Mouse (Mus musculus): ENCODE results near the gene Fbxw5.
A peak's percentile ranks its signal among the peaks of the same experiment; 100 is the strongest.

Fbxw5 gene

GRCm38 (mm10) chr2:25477967-25478675, 22.4 kb upstream of the Fbxw5 start:
- DNase-seq (ENCODE audit: low spot score): no peak

GRCm38 (mm10) chr2:25479551-25480311, 20.8 kb upstream of the Fbxw5 start:
- DNase-seq (ENCODE audit: low spot score): no peak

GRCm38 (mm10) chr2:25480541-25480940, 20.0 kb upstream of the Fbxw5 start:
- no peak for DNase-seq (ENCODE audit: low spot score)

DNA sequence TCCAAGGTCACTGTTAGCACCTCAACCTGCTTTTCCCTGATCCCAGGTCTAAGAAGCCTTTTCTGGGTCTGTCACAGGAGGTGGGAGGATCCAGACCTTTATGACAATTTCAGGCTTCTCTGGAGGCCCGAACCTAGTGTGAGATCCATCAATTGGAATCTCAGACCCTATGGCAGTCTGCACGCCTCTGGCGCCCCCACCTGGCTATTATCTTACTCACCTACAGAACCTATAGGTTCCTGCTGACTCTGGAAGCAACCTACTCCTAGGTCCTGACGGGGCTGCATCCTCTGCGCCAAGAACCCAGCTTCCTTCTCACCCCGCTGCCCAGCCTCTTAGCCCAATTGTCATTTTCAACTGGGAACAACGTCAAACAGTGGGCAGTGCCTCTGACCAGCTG, 17.6 kb upstream of the Fbxw5 start:
- peak; percentile 34 for DNase-seq (ENCODE audit: low spot score)

GRCm38 (mm10) chr2:25484901-25485647, 15.5 kb upstream of the Fbxw5 start:
- no peak for DNase-seq (ENCODE audit: low spot score)

DNA sequence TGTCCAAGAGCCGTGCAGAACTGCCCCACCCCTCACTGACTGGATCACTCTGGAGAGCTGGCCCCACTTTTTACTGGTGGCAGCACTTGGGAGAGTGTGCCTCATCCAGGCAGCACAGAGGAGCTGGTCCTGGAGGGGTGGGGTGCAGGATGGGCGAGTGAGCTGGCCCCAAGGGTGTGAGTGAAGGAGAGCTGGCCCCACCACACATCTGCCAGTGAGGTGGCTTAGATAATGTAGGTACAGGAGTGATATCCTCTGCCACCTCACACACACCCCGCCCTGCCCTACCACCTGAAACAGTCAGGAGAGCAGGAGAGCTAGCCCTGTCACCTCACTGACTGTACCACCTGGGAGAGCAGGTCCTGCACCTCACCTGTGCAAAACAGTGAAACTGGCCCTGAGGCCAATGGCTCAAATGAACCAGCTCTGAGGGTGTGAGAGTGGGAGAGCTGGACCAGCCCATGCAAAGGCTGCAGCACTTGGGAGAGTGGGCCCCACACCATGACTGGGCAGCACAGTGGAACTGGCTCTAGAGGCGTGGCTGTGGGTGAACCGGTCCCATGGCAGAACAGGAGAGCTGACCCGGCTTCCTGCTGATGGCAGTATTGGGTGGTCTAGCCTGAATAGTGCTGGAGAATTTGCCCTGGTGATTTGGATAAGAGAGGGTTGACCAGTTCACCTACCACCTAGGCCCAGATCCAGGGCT, 12.4 kb upstream of the Fbxw5 start:
- DNase-seq (ENCODE audit: low spot score): no peak

GRCm38 (mm10) chr2:25488671-25489068, 11.9 kb upstream of the Fbxw5 start:
- DNase-seq (ENCODE audit: low spot score): no peak

GRCm38 (mm10) chr2:25492988-25493387, 7.6 kb upstream of the Fbxw5 start:
- no peak for DNase-seq (ENCODE audit: low spot score)

- DNase-seq (ENCODE audit: low spot score): no peak
Measured at GRCm38 (mm10) chr2:25493476-25493961, 7.0 kb upstream of the Fbxw5 start, which contains the start of gene Lcn12. Gene Lcn12 (minus strand): TSS chr2:25493911.

- peak; percentile 18 for DNase-seq (ENCODE audit: low spot score)
Measured at GRCm38 (mm10) chr2:25496462-25496861, 4.1 kb upstream of the Fbxw5 start.

DNA sequence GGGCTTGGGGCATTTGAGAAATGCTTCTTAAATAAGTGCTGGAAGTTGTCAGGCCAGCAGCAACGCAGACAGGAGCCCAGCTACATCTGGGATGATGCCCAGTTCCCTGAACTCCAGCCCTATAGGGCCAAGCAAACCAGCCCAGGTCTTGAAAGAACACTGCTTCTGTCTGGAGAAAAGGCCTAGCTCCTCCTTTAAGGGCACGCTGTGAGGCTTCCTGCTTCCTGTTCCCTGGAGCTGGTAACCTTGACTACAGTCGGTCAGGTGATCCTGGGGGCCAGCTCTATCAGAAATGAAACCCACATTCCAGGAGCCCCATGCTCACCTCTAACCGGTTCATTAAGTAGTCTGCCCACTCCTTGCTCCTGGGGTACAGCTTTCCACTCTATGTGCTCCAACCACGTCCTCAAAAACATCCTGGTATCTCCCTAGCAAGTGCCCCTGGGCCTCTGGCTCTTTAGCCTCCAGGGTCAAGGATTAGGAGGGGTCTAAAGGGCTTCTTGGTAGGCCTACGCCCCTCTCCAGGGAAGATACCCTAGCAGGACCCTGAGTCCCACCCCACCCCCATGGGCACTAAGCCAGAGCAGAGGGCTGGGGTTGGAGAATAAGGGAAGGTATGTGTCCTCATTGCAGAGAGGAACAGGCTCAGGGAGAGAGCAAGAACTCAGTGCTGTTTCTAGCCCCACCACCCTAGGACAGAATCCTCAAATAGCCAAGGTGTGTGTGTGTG, 2.5 kb upstream of the Fbxw5 start:
- DNase-seq (ENCODE audit: low spot score): no peak

- DNase-seq (ENCODE audit: low spot score): no peak
Measured at GRCm38 (mm10) chr2:25498622-25499478, 1.7 kb upstream of the Fbxw5 start.

DNA sequence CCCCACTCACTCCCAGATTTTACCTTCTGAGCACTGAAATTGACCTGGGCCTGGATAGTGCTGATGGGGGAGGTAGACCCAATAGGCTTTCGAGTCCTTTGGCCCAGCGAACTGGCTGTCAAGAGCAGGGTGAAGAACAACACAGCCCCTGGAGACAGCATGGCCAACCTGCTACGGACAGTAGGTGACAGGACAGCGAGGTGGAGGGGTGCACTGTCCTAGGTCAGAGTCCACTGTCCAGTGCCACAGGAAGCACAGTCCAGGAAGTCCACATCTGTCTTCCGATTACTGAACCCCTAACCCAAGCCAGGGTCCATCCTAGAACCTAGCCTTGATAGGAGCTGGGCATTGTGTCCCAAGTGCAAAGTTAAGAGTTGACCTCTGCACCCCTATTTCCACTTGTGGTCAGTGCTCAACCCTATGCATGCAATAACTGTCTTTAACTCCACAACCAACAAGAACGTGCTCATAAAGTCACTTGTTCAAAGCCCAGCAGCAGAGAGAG, 427 bp upstream of the Fbxw5 start:
- DNase-seq (ENCODE audit: low spot score): no peak

DNA sequence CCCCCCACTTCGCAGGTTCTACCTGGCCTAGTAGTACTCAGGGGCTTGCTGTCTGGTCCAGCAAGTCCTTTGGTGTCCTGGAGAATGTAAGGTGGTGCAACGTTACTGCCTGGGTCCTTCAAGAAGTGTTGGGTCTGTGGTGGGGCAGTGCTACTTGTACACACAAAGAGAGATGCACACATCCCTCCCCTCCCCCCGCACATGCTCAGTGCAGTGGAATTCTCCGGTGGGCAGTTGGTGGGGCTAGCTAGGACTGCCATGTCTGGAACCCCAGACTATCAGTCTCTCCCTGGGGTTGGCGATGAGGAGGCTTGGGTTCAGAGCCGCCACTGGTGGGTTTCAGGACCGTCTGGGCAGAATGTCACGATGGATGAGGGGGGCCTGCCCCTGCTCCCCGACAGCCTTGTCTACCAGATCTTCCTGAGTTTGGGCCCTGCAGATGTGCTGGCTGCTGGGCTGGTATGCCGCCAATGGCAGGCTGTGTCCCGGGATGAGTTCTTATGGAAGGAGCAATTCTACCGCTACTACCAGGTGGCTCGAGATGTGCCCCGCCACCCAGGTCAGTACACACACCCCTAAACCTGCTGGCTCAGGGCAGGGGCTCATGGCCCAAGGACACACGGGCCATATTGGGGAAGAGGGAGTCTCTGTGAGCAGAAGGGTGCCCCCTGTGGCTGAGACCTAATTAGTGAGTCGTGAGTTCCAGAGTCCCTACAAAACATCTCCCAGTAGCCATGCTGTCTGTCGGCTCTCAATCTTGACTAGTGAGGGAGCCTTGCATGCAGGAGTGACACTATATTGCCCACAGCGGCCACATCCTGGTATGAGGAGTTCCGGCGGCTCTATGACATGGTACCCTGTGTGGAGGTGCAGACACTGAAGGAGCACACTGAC, 1.3 kb downstream of the Fbxw5 start, which contains the start of gene C8g:
Gene C8g, minus strand, starts transcription at position 127 of the 894 bp plus-strand sequence.
- no peak for DNase-seq (ENCODE audit: low spot score)

- no peak for DNase-seq (ENCODE audit: low spot score)
Measured at GRCm38 (mm10) chr2:25502726-25503125, 2.2 kb downstream of the Fbxw5 start.

DNA sequence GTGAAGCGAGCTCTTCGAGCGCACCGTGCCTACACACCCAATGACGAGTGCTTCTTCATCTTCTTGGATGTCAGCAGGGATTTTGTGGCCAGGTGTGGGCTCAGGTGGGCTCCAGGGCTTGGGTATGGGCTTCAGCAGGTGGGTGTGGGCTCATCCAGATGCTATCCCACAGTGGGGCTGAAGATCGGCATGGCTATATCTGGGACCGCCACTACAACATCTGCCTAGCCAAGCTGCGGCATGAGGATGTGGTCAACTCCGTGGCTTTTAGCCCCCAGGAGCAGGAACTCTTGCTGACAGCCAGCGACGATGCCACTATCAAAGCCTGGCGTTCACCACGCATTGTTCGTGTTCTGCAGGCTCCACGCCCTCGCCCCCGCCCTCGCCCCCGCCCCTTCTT, 4.0 kb downstream of the Fbxw5 start:
- DNase-seq (ENCODE audit: low spot score): no peak

GRCm38 (mm10) chr2:25505000-25505399, 4.5 kb downstream of the Fbxw5 start:
- no peak for DNase-seq (ENCODE audit: low spot score)

DNA sequence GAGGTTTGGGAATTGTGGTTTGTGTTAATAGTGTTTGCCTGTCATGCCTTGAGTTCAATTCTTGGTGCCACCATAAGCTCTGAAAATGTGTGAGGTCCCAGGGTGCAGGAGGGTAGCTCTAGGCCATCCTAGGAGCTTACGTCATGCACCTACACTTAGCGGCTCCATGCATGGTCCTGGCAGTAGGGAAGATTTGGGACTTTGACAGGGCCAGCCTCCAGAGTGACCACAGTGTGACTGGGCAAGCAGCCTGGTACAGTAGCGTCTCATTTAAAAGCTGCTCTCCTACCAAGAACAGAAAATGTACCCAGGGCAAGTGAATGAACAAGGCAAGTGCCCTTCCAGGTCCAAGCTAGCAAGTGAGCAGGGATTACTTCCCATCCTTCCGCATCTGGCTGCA, 5.3 kb downstream of the Fbxw5 start:
- no peak for DNase-seq (ENCODE audit: low spot score)

DNA sequence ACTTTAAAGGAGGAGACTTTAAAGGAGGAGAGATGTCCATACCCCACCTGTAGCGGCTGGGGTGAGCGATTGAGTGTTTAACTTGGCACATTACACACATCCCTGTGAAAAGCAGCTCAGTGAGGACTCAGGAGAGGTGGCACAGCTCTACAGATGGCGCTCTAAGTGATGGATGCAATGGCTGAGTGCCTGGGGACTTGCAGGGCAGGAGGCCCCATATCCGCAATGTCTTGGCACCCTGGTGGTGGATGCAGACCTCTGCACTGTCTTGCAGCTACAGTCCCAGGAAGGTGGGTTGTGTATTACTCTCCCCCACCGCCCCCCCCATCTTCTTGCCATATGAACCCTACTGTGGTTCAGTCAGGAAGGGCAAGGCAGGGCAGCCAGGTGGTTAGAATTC, 6.4 kb downstream of the Fbxw5 start:
- peak; percentile 16 for DNase-seq (ENCODE audit: low spot score)
